Mouse (Mus musculus) lung, adult 18-20 months (tissue): ENCODE results near the gene Flt3l.
"Not testable (repeated sequence)": the region's sequence is repeated elsewhere in the genome, so short reads cannot be mapped to it uniquely, and the experiment has no call there.

Source experiments
- DNase-seq, 2 experiments: peaks; one replicate each; pipeline ENCODE4 v3.0.0; 2022; ENCODE audit warnings: mixed read lengths in 2 of 2

The Flt3l gene

GRCm38 (mm10) chr7:45141914-45142313, 5.7 kb upstream of the Flt3l start:
- DNase-seq = no peak

GRCm38 (mm10) chr7:45141319-45141718, 5.1 kb upstream of the Flt3l start:
- no peak for DNase-seq

- no peak for DNase-seq
These were observed 3.9 kb upstream of the Flt3l start for GRCm38 (mm10) chr7:45139904-45140723.

- DNase-seq = no peak
These were observed 2.2 kb upstream of the Flt3l start for GRCm38 (mm10) chr7:45138403-45138802.

- DNase-seq = no peak
These were observed 1.2 kb upstream of the Flt3l start for GRCm38 (mm10) chr7:45137171-45138006.

GRCm38 (mm10) chr7:45135370-45135769, 862 bp downstream of the Flt3l start:
- DNase-seq = no peak

GRCm38 (mm10) chr7:45134544-45135026, 1.6 kb downstream of the Flt3l start:
- peak in 1 of 2 experiments; percentile 57 for DNase-seq

- no peak for DNase-seq
These were observed 2.6 kb downstream of the Flt3l start for GRCm38 (mm10) chr7:45133446-45134159.

GRCm38 (mm10) chr7:45131850-45132249, 4.4 kb downstream of the Flt3l start:
- DNase-seq = no peak

- no peak for DNase-seq
These were observed 6.3 kb downstream of the Flt3l start for GRCm38 (mm10) chr7:45129776-45130512.

- DNase-seq = no peak
These were observed 6.9 kb downstream of the Flt3l start for GRCm38 (mm10) chr7:45129318-45129717.

- DNase-seq = peak; percentile 99
These were observed 7.5 kb downstream of the Flt3l start, which contains the start of gene Rpl13a for GRCm38 (mm10) chr7:45128624-45129246. Gene Rpl13a, minus strand, starts transcription at chr7:45128761.

- no peak for DNase-seq
These were observed 8.5 kb downstream of the Flt3l start for GRCm38 (mm10) chr7:45127700-45128224.

- no peak for DNase-seq
These were observed 9.2 kb downstream of the Flt3l start for GRCm38 (mm10) chr7:45126844-45127699.

GRCm38 (mm10) chr7:45126147-45126843, 9.9 kb downstream of the Flt3l start:
- DNase-seq = no peak

GRCm38 (mm10) chr7:45125649-45126048, 10.6 kb downstream of the Flt3l start:
- not testable (repeated sequence) for DNase-seq

GRCm38 (mm10) chr7:45125144-45125600, 11.1 kb downstream of the Flt3l start:
- no peak for DNase-seq

- peak; percentile 99 to 100 for DNase-seq
These were observed 11.7 kb downstream of the Flt3l start, which contains the start of gene Rps11 for GRCm38 (mm10) chr7:45124224-45125143. Gene Rps11, minus strand, starts transcription at chr7:45124439.
